Mouse (Mus musculus) neural tube, embryonic 14.5 days (tissue): ENCODE measurements around the gene Abcg4. TPM values are rescaled to one million over a fixed set of nuclear protein-coding genes. Genes with fewer than 3 reads are reported as not detected.

Experiments
- ATAC-seq: fragments of 200-750 bp; cut with Nextera tagmentation; 2 replicates; pipeline ENCODE4 v1.8.0; 2017; ENCODE audit warnings: low read depth, mild to moderate bottlenecking, moderate TSS enrichment, moderate library complexity
- H3K27ac ChIP-seq: fragments of 300-500 bp; sonication (generic); 2 replicates; pipeline ENCODE4 v1.5.1; 2014; ENCODE audit warnings: low read depth, mild to moderate bottlenecking, control low read depth, low read length, moderate library complexity, mixed read lengths
- H3K27me3 ChIP-seq: fragments of 300-500 bp; sonication (generic); 2 replicates; pipeline ENCODE4 v1.6.1; 2014; ENCODE audit warnings: low read length; ENCODE audit not compliant: control insufficient read depth, insufficient read depth
- H3K36me3 ChIP-seq: fragments of 300-500 bp; sonication (generic); 2 replicates; pipeline ENCODE4 v1.6.1; 2014; ENCODE audit warnings: low read length, mixed read lengths; ENCODE audit not compliant: control insufficient read depth, insufficient read depth
- H3K4me1 ChIP-seq: fragments of 300-500 bp; sonication (generic); 2 replicates; pipeline ENCODE4 v1.6.1; 2014; ENCODE audit warnings: low read length; ENCODE audit not compliant: control insufficient read depth, insufficient read depth
- H3K4me2 ChIP-seq: fragments of 300-500 bp; sonication (generic); 2 replicates; pipeline ENCODE4 v1.6.1; 2014; ENCODE audit warnings: mild to moderate bottlenecking, low read depth, low read length, control low read depth
- H3K4me3 ChIP-seq: fragments of 300-500 bp; sonication (generic); 2 replicates; pipeline ENCODE4 v1.5.1; 2014; ENCODE audit warnings: low read depth, low read length, control low read depth, mixed read lengths
- H3K9ac ChIP-seq: fragments of 300-500 bp; sonication (generic); replicated peaks from 2 replicates; pipeline ENCODE4 v1.6.1; 2014; ENCODE audit warnings: low read depth, mild to moderate bottlenecking, control low read depth, low read length, mixed read lengths
- H3K9me3 ChIP-seq: fragments of 300-500 bp; sonication (generic); 2 replicates; pipeline ENCODE4 v1.6.1; 2016; ENCODE audit warnings: low read length; ENCODE audit not compliant: control insufficient read depth
- WGBS: fragments of 180-500 bp; shearing (Covaris S2); extraction: QIAGEN DNeasy Blood & Tissue Kit; methylation state at CpG from one replicate; pipeline ENCODE4 v1.1.7; 2014; 5-methylcytosine and 5-hydroxymethylcytosine counted together
- polyA plus RNA-seq: library from polyadenylated mRNA; unstranded; fragments of >200 nt; fragmentation: Nextera tagmentation; extraction: Ambion mirVana; gene quantifications from 2 replicates; pipeline ENCODE4 v1.2.1, GENCODE M21; 2014

Abcg4 gene
- polyA plus RNA-seq, 1 experiment from 2014 or later: 25.0 TPM

GRCm38 (mm10) chr9:44268432-44268831, 20.0 kb downstream of the Abcg4 start, which contains the start of gene Nlrx1:
Gene Nlrx1 (minus strand): TSS chr9:44268599.
- H3K4me1 ChIP-seq: peaks cover 4% of the 10 kb centered on the region; the same call in 1 of the 2 replicates
- no peaks in the 10 kb centered on the region for H3K27me3 ChIP-seq
- H3K27ac ChIP-seq: peak within 1 kb of the TSS; percentile 70
- peak within 1 kb of the TSS; percentile 26 for H3K4me3 ChIP-seq
- H3K36me3 ChIP-seq: 0 out of 2 replicates have a peak, but pooled peaks cover 4% of the 10 kb centered on the region
- H3K4me2 ChIP-seq: peak within 1 kb of the TSS; percentile 52
- WGBS: 82% methylated on average over 6 of the region's 6 CpGs
- peak within 1 kb of the TSS; percentile 61 for H3K9ac ChIP-seq
- ATAC-seq: no peak
- no peaks in the 10 kb centered on the region for H3K9me3 ChIP-seq

GRCm38 (mm10) chr9:44268027-44268360, 20.4 kb downstream of the Abcg4 start:
- H3K4me3 ChIP-seq: peak overlapping the region; percentile 26
- H3K9ac ChIP-seq: peak overlapping the region; percentile 61
- no peaks in the 10 kb centered on the region for H3K27me3 ChIP-seq
- H3K4me2 ChIP-seq: peak overlapping the region; percentile 52
- WGBS: 5% methylated on average over 28 of the region's 28 CpGs
- peaks cover 4% of the 10 kb centered on the region; the same call in 1 of the 2 replicates for H3K4me1 ChIP-seq
- peak overlapping the region; percentile 70 for H3K27ac ChIP-seq
- 0 out of 2 replicates have a peak, but pooled peaks cover under 1% of the 10 kb centered on the region for H3K36me3 ChIP-seq
- ATAC-seq: peak; percentile 85
- no peaks in the 10 kb centered on the region for H3K9me3 ChIP-seq

GRCm38 (mm10) chr9:44267319-44268026, 20.9 kb downstream of the Abcg4 start:
- H3K36me3 ChIP-seq: no peaks in the 10 kb centered on the region
- H3K4me2 ChIP-seq: peak overlapping the region; percentile 52
- H3K27me3 ChIP-seq: no peaks in the 10 kb centered on the region
- H3K27ac ChIP-seq: peak overlapping the region; percentile 70
- no peaks in the 10 kb centered on the region for H3K9me3 ChIP-seq
- H3K9ac ChIP-seq: peak overlapping the region; percentile 61
- peaks cover 4% of the 10 kb centered on the region; the same call in 1 of the 2 replicates for H3K4me1 ChIP-seq
- no peak for ATAC-seq
- WGBS: 11% methylated on average over 23 of the region's 23 CpGs
- peak overlapping the region; percentile 26 for H3K4me3 ChIP-seq

GRCm38 (mm10) chr9:44266478-44267226, 21.8 kb downstream of the Abcg4 start:
- no peak for ATAC-seq
- H3K9ac ChIP-seq: no peak overlapping the region
- 48% methylated on average over 8 of the region's 8 CpGs for WGBS

GRCm38 (mm10) chr9:44261388-44261787, 27.0 kb downstream of the Abcg4 start:
- H3K9me3 ChIP-seq: no peaks in the 10 kb centered on the region
- no peaks in the 10 kb centered on the region for H3K4me1 ChIP-seq
- H3K4me2 ChIP-seq: no peak overlapping the region
- H3K27me3 ChIP-seq: no peaks in the 10 kb centered on the region
- ATAC-seq: no peak
- WGBS: 75% methylated on average over 14 of the region's 14 CpGs
- H3K9ac ChIP-seq: no peak overlapping the region
- H3K36me3 ChIP-seq: no peaks in the 10 kb centered on the region
- no peak overlapping the region for H3K27ac ChIP-seq
- H3K4me3 ChIP-seq: no peak overlapping the region

More at GRCm38 (mm10) chr9:44266478-44267226, 21.8 kb downstream of the Abcg4 start:
- H3K4me2 ChIP-seq: no peak overlapping the region
- no peaks in the 10 kb centered on the region for H3K27me3 ChIP-seq
- H3K4me1 ChIP-seq: peaks cover 4% of the 10 kb centered on the region; the same call in 1 of the 2 replicates
- peak overlapping the region; percentile 62; the same call in 1 of the 2 replicates for H3K27ac ChIP-seq
- H3K9me3 ChIP-seq: no peaks in the 10 kb centered on the region
- no peaks in the 10 kb centered on the region for H3K36me3 ChIP-seq
- no peak overlapping the region for H3K4me3 ChIP-seq

- no peaks in the 10 kb centered on the region for H3K36me3 ChIP-seq
- H3K27me3 ChIP-seq: no peaks in the 10 kb centered on the region
- no peak overlapping the region for H3K4me3 ChIP-seq
- no peak for ATAC-seq
- H3K4me2 ChIP-seq: no peak overlapping the region
- no peaks in the 10 kb centered on the region for H3K9me3 ChIP-seq
- no peak overlapping the region for H3K27ac ChIP-seq
- WGBS: 78% methylated on average over 10 of the region's 10 CpGs
- H3K4me1 ChIP-seq: peaks cover 13% of the 10 kb centered on the region
- no peak overlapping the region for H3K9ac ChIP-seq
Measured at GRCm38 (mm10) chr9:44259014-44259413, 29.4 kb downstream of the Abcg4 start.

- Histone ChIP-seq H3K4me1 (peaks cover 20% of the 10 kb centered on the region), H3K4me2 (no peak overlapping the region), H3K27me3 (no peaks in the 10 kb centered on the region), H3K4me3 (no peak overlapping the region), H3K9ac (no peak overlapping the region), H3K27ac (no peak overlapping the region), H3K9me3 (no peaks in the 10 kb centered on the region), H3K36me3 (no peaks in the 10 kb centered on the region)
- ATAC-seq: no peak
- WGBS: 76% methylated on average over 8 of the region's 8 CpGs
Measured at GRCm38 (mm10) chr9:44256213-44256612, 32.2 kb downstream of the Abcg4 start.

GRCm38 (mm10) chr9:44255136-44255521, 33.3 kb downstream of the Abcg4 start:
- Histone ChIP-seq H3K27ac (peak overlapping the region; percentile 40; the same call in 1 of the 2 replicates), H3K4me2 (no peak overlapping the region), H3K4me3 (no peak overlapping the region), H3K4me1 (peaks cover 20% of the 10 kb centered on the region), H3K9me3 (no peaks in the 10 kb centered on the region), H3K27me3 (no peaks in the 10 kb centered on the region), H3K9ac (no peak overlapping the region), H3K36me3 (no peaks in the 10 kb centered on the region)
- ATAC-seq: 0 out of 2 replicates have a peak, but pooled peaks have one; percentile 26
- 54% methylated on average over 6 of the region's 6 CpGs for WGBS
